Mouse (Mus musculus): ENCODE measurements at regions not wholly inside any gene's neighbourhood (a gene's known extent, or its start where the extent isn't known, plus 50 kb on each side); places are given as distances from the start of the nearest gene placed in this dataset.

DNA sequence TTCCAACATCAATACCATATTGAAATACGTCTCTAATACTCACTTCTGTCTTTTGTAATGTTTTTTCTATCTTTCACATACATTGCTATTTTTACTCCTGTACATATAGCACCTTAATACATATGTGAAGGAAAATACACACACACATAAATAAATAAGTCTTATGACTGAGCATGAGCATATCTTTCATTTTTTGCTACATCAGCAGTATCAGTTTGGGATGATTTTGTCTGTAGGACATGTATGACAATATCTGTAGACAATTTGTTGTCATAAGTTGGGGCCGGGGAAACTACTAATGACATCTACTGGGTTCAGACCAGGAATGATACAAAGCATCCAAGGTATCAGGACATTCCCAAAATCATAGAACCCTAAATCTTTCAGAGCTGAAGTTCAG is 237.1 kb upstream of the B430305J03Rik start:
- TF ChIP-seq POLR2A (IDR thresholded peaks at IDR 0.05; ENCODE audit: extremely low read depth, insufficient read depth, low read length) (no peak), CTCF (IDR thresholded peaks at IDR 0.05; ENCODE audit: low read depth, low read length) (no peak)
